Mouse (Mus musculus) cerebellum, adult 18-20 months (tissue): ENCODE data around the gene Dnph1.
A peak's percentile ranks its signal among the peaks of the same experiment; 100 is the strongest.

Experiments used
- DNase-seq, 2 experiments: peaks; one replicate each; pipeline ENCODE4 v3.0.0; 2021

Gene Dnph1

GRCm38 (mm10) chr17:46503847-46504638 lies 7.5 kb downstream of the Dnph1 start:
- DNase-seq, result no peak

DNA sequence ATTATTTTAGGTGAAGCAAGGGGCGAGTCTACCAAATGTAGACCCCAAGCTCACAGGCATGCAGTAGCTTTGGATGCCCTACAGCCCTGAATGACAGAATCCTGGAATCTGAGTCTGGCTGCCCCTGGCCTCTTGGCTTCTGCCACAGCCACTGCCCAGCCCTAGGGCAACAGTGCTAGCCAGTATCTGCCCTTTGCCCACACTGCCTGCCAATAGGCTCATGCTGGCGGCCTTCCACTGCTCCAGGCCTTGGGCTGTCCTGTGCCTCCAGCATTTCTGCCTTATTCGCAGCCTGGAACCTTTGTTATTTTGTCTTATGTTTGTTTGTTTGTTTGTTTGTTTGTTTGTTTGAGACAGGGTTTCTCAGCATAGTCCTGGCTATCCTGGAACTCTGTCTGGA lies 9.1 kb downstream of the Dnph1 start:
- DNase-seq, result no peak

DNA sequence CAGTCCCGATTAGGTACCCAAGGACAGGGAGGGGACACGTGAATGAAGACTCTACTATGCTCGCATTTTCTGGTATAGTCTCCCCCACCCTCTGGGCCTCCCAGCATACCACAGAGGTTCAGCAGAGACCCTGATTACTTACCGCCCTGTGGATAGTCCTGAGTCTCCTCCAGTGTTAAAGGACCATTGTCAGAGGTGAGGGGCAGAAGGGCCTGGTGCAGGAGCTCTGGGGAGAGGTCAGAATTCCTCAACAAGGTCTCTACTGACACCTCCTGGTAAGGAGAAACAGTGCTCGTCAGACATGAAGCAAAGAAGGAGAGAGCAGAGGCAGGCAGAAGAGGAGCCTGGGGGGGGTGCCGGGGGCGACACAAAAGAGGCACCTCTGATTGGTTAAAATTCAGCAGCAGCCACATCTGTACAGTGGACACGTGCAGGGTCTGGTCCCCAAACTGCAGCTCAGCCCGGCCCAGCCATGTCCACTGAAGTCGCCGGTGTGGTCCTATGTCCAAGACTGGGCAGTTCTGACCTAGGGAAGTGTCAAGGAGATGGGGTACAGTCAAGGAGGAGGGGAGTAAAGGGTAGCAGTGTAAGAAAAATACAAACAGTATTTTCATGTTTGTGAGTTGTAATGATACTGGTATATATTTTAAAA lies 14.7 kb downstream of the Dnph1 start:
- DNase-seq, result no peak

- DNase-seq, result no peak
Measured at GRCm38 (mm10) chr17:46513329-46513728, 16.8 kb downstream of the Dnph1 start.

DNA sequence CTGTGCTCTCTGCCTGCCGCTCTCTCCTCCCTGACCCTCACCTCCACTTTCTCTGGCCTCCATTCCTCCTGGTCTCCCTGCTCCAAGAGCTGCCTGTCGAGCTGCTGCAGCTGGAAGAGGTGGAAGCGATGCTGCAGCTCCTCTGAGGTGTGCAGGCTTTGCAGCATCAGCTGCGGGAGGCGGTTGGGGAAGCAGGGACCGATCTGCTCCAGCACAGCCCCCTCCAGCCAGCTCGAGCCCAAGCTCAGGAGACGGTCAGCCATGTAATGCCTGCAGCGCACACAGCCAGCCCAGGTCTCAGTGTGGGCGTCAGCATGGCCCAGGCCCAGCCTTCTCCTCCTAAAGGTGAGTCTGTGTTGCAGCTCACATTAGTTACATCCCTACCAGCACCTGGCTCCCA lies 23.5 kb downstream of the Dnph1 start:
- DNase-seq, result no peak

GRCm38 (mm10) chr17:46520385-46520979 lies 24.0 kb downstream of the Dnph1 start:
- no peak for DNase-seq

- no peak for DNase-seq
Measured at GRCm38 (mm10) chr17:46521174-46521573, 24.7 kb downstream of the Dnph1 start.

DNA sequence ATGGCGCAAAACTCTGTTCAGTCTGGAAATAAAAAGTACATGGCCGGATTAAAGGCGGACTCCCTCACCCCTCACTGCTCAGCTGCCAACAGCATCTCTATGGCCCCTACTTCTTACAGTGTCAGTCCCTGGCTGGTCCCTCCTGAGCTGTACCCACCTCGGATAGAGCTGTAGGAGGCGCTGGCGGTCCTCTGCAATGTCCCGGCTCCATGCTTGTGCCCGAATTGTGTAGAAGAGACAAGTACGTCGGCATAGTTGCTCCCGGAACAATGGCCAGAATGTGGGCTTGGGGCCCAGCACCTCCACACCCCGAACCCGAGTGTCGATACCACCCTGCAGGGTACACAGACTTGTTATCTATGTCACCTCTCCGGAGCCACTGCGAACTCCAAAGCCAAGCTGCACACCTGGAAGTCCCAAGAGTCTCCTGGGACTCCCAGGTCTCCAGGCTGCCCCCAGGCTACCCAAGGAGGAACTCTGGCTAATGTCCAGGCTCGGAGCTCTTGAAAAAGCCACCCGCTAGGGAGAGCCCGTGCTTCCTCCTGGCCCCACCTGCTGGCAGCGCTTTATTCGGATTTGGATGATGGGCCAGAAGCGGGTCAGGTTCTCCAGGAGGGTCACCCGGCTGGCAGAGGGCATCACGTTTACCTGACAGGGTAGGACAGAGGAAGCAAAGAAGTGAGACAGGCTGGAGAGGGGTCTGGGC lies 25.6 kb downstream of the Dnph1 start:
- DNase-seq, result no peak

GRCm38 (mm10) chr17:46525065-46525464 lies 28.6 kb downstream of the Dnph1 start:
- DNase-seq, result no peak

DNA sequence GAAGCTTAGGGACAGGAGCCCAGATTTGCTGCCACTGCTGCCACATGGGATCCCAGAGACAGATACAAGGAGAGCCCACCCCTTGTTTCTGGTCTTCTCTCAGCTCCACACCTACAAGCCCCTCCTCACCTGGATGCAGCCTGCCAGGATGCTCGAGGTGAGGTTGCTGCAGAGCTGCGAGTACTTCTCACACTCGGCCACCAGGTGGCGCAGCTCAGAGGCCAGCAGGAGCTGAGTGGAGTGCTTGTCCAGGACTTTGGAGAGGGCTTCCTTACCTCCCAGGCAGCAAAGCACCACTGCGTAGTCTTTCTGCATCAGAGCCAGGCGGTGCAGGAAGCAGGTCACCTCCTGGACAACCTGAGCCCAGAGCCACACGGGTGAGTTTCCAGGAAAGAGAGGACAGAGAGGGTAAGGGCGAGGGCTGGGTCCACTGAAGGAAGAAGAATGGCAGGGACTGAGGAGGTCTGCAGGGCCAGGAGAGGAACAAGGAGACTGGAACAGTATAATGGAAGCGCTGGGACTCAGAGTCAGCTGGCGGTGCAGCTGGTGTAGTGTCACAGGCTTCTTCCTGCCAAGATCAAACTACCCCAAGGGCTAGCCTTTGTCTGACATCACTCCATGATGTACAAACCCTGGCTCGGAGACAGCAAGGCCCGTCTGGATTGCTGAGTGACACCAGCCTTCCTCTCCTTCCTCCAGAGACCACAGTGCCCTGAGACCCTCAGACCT lies 29.2 kb downstream of the Dnph1 start:
- DNase-seq, result peak; percentile 72 to 81

- no peak for DNase-seq
Measured at GRCm38 (mm10) chr17:46543661-46544060, 47.1 kb downstream of the Dnph1 start.

- DNase-seq, result peak; percentile 93 to 94
Measured at GRCm38 (mm10) chr17:46545813-46546564, 49.5 kb downstream of the Dnph1 start, which contains the start of gene Cul9. TSS of gene Cul9 (minus strand) at chr17:46546388.

GRCm38 (mm10) chr17:46546591-46546990 lies 50.1 kb downstream of the Dnph1 start:
- no peak for DNase-seq

- no peak for DNase-seq
Measured at GRCm38 (mm10) chr17:46546995-46547394, 50.5 kb downstream of the Dnph1 start.

DNA sequence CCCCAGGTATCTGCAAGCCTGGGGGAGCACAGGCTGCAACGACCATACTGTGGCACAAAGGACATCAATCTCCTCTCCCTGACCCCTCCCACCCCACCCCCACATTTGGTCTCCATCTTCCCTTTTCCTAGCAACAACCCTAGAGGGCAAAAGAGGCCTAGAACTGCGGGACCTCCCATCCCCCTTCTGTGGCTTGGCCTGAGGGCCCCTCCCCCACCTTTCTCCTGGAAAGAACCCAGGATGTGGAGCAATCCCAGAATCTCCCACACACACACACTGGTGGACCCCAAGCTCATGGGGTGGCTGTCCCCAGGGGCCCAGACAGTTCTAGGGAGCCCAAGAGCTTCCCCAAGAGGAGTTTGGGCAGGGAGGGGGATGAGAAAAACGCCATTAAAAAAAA lies 51.4 kb downstream of the Dnph1 start:
- no peak for DNase-seq

GRCm38 (mm10) chr17:46548741-46549140 lies 52.2 kb downstream of the Dnph1 start:
- no peak for DNase-seq

DNA sequence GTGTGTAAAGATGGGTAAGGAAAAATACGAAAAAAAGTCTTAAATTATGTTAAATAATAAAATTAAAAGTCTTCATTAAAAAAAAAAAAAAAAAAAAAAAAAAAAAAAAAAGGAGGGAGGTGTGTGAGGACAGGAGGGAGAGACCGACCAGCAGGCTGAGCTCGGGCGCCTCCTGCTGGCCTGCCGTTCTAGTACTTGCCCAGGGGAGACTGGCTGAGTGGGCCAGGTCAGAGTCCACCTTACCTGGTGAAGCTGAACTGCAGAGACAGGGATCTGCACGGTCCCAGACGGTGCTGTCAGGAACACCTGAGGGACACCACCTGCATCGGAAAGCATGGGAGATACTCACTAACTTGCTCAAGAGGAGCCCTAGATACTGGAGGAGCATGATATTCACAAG lies 52.7 kb downstream of the Dnph1 start:
- peak; percentile 56 to 62 for DNase-seq
